Mouse (Mus musculus) urinary bladder, postnatal 25 days (tissue): ENCODE results near the gene Arsk.

ENCODE experiments used
- DNase-seq: peaks from one replicate; pipeline ENCODE4 v3.0.0; 2022; ENCODE audit warnings: low spot score

Arsk gene

DNA sequence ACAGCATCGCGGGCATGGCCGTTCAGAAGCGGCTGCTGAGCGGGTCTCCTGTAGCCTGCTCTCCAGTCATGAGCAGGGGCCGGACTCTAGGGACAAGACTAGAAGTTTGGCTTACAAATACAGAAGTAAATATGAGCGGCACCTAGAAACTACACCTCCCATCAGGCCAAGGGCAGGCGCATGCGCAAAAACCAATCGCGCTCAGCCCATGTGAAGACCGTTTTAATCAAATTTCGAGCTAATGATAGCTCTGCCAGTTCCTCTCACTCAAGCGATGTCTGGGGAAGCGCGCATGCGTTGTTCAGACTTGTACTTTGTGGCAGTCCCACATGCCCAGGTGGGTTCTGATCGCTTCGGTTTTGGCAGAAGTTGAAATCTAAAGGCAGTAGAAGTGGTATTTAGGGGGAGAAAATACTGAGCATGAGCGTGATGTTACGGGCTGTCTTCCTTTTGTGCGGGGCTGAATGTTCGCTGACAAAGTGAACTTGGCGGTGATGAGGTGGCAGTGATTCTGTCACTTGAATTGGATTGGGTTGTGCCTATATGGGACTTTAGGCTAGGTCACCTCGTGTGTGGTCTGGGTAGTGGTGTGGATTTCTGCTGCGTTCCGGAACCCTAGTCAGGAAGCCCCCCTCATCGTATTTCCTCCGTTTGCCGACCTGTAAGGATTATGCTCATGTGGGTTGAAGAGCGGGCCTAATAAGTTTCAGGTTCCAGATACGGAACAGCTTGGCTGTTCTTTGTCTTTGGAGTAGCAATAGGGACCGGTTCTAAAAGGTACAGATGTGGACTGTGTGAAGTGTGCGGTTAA is at the start of gene Arsk, which contains the start of gene Ttc37:
Arsk (minus strand) TSS at position 168 of the 811 bp plus-strand sequence.
Ttc37 (plus strand) TSS at position 242 of the 811 bp plus-strand sequence.
- peak; percentile 88 for DNase-seq

DNA sequence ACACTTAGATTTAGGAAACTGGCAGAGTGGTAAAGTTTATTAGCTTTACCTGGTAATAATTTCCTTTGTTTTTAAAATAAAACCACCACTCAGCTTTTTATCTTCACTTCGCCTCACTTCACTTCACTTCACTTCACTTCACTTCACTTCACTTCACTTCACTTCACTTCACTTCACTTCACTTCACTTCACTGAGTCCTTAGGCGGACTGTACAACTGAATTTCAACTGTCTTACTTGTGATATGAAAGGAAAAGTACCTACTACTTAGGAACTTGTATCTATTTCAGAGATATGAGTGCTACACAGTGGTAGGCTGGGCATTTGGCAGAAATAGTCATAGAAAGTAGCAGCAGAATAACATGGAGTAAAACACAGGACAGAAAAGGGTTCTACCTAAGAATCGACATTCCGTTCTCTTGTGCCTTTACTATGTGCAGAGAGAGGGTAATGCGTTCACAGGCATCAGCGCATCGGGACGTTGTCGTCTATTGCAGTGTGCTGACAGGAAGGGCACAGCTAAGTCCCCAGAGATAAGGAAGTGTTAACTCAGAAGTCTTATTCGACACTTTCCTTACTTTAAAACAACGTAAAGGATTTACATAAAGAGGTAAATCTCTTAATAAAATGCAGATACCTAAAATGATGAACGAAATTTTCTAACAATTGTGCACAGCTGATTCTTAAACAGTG is 42.8 kb upstream of the Arsk start:
- DNase-seq, result no peak

DNA sequence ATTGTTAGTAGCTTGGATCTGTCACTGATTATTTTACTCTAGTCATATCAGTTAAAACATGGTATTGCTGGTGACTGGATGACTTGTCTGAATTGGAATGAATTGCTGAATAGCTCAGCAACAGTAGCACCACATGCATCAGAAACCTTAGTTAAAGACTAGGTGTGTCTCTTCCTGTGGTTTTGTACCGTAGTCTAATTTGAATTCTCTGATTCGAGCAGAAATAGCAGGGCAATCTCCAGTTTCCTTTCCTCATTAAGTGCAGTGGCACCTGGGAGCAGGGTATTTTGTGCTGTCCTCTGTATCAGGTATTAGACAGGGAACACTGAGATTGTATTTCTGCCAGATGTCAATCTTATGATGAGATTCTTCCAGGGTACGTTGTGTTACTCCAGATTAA is 40.4 kb upstream of the Arsk start:
- no peak for DNase-seq

DNA sequence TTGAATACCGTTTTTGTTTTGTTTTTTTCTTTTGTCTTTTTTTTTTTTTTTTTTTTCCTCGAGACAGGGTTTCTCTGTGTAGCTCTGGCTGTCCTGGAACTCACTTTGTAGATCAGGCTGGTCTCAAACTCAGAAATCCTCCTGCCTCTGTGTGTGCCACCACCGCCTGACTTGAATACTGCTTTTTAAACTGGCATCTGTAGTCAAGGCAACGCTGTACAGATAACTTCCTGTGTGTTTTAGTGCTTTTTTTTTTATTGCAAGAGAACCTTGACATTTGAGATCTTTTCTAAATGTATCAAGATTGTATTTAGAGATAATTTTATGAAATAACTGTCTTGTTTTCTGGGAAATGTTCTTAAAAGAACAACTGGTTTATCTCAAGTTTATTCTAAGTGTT is 34.0 kb upstream of the Arsk start:
- no peak for DNase-seq

DNA sequence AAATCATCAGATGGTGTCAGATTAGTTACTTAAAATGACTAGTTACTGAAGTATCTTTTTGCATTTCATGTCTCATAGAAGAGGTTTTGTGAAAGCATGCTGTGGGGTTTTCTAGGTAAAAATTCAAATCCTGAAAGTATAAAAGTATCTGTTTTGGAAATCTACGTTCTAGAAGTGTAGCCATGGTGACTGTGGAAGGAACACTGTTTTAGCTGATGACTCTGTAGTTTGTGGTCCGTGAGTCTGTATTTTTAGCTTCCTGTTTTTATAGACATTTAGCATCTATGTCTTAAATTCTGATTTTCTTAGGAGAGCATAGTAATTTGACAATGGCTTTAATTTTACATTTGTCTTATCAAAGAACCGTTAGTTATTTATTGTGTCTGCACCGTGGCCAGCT is 30.3 kb upstream of the Arsk start:
- DNase-seq, result no peak

DNA sequence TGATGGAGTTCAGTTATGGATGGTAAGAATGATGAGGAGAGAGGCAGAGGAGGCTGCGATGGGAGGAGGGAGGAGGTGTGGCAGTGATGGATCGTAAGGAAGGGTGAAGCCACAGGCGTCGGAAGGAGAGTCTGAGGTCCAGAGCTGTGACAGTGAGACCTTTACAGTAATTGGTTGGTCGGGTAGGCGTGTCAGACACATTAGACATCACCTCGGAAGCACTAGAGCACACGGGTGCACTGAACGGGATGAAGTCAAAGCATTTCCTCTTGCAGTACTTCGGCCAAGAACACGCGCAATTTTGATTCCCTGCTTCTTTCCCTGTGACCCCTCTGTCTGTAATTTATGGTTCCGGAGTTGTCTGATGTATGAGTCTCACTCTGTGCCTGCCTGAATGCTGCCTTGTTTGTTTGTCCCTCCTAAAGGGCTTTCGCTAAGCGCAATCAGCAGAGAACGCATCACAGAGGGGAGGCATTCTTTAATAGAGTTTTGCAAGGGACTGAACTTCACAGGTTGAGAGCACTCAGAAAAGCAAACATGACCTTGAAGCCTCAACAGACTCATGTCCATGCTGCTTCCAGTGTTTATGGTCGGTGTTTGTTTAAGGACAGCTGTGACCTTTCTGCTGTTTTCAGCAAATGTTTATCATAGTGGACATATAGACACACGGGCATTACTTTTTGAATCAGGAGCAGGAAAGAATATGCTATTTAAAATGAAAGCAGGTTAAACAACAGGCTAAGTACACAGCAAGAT is 10.8 kb upstream of the Arsk start:
- no peak for DNase-seq

DNA sequence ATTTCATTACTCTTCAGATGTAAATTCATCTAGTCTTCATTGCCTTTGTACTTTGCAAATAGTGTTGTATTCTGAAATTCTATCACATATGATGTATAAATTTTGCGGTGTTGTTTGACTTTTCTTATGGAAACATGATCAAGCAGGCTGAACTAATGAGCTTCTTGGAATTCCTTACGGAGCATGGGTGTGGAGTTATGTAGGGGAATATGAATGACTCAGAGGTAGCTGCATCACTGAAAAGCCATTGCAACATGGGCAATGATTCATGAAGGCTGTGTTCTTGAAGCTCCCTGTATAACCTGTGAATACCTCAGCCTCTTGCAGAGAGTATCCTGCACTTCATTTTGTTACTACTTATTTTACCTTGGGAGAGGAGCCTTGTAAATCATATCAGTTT is 3.5 kb upstream of the Arsk start:
- DNase-seq, result no peak

DNA sequence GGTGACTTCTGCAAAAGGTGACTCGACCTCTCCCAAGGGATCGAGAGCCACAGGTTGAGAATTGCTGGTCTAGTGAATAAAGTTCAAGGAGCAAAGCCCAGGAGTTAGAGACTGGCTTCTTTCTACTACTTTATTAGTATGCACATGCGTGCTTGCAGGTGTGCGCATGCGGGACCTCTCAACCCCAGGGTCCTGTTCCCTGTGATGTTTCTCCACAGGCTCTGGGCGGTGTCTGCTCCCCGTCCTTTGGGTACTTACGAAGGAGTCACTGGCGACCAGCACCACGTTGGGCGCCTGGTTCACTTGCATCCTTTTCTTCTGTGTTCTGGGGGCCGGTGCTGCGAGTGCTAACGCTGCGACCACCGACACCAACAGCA is 356 bp downstream of the Arsk start:
- DNase-seq, result no peak

DNA sequence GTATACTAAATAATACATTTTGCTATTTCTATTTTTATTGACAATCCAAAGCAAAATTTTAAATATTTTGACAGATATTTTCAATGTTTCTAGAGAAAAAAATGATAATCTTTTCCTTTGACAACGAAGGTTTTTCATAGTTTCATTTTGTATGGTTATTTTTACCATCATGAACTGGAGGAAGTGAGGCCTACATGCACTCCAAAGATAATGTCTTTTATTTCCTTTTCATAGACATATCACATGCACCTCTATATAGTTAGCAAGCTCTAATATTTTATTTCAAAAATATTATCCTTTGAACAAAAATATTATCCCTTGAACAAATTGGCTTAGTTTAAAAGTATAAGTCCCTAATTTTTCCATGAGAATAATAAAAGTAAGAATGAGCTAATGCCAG is 24.1 kb downstream of the Arsk start:
- DNase-seq, result no peak

DNA sequence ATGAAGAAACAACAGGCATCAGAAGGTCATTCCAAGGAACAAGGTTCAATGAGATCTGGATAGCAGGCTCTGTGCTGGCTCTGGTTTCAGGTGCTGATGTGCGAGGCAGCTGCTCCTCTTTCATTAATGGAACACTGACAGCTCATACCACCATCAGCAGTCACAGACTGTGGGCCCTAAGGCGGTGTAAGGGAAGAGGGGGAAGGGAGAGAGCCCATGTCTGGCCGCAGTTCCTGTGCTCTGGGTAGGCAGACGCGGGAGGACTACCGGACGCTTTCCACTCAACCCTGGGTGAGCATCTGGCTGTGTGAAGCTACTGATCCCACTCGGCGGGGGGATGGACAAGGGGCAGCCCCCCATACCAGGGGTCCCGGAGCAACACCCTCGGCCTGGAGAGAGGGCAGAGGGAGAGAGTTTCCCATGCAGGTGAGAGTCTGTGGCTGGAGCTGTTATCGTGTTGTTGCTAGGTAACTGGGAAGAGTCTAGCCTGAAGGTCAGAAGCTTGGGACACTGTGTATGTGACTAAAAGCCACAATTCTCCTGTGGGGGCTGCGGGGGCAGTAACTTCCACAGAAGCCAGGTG is 34.0 kb downstream of the Arsk start:
- DNase-seq, result no peak

DNA sequence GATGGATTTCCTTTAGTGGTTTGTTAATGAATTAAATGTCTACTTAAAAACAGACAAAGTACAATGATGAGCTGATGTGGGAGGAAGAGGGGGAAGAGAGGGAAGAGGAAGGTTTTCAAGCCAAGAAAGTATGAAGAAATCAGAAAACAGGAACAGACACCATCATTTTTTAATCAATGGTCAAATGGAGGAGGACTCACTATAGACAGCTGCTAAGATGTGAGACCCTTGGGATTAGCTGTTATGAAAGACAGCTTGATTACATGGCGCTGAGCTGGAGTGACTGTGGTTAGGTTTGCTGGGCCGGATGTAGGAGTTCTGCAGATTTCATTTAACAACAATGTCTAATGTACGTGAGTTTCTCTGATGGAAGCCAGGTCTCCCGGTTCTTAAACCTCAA is 34.9 kb downstream of the Arsk start:
- no peak for DNase-seq

DNA sequence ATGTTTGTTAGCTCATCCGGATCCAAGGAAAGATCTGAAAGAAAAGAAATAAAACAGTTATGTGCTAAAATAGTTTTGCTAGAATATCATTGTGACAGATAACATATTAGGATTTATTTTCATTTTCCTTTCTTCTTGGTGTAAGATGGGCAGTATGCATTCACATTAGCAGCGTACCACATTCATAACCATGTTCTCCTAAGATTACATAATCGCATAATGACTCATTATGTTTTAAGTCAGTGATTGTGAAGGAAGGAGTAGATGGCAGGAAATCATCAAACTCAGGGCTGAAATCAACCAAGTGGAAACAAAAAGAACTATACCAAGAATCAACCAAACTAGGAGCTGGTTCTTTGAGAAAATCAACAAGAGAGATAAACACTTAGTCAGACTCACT is 35.9 kb downstream of the Arsk start:
- no peak for DNase-seq

DNA sequence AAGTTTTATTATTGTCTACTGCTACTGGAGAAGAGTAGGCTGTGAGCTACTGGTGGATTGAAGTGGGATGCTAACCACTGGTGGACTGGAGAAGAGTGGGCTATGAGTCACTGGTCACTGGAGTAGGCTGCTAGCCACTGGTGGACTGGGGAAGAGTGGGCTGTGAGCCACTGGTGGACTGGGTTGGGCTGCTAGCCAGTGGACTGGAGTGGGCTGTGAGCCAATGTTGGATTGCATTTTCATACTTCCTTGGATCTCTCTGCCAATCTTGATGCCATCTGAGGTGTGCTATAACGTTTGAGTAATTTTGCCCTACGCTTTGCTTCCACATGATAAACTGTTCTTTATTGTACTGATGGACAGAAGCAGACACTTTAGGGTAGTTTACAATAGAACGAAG is 36.3 kb downstream of the Arsk start:
- DNase-seq, result no peak

DNA sequence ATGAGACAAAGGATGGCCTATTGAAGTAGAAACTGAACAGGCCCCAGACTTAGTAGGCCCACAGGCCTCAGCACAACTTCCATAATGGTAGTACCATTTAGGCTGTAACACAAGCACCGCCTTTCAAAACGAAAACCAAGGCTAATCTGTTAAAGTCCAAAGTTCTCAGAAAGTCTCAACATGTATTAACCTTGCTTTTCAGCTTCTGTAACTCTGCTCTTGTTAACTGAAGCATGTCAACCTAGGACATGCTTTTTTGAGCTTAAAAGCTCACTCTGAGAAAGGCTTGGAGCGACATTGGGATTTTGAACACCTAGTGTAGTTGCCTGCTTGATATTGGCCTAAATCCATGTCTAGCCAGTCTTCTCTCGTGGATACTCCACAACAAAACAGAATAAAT is 38.9 kb downstream of the Arsk start:
- no peak for DNase-seq

DNA sequence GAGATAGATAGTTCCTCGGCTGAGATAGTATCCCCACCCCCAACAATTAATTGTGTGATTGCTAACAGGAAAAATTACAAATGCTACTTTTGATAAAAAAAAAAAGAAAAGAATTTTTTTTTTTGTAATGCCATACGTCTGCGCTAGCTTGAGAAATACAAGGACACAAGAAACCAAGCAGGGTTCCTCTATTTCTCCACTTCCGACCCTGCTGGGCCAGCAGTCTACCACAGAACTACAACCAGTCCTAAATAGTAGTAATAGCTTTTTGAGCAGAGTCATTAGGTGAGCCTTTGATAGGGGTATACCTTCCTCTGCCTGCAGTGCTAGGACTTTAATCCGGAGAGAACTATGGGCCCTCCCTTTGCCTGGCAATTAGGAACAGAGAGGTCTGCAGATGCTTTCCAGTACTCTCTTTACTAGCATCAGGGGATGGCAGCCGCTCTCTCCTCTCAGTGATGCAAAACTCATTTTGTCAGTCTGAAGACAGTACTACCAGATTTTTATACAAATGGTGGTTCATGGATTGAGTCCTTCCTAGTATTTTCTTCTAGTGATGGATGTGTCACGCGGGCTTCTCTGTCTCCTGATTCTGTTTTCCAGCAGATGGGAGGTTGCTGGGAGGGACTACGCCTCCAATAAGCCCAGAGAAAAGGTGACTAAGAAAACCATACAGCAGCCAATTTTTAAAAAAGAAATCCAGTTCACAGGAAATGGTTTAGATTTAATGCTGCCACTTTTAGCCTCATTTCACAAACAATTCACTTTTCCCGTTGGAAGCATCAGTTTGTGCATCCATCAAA is 41.0 kb downstream of the Arsk start:
- DNase-seq, result no peak

DNA sequence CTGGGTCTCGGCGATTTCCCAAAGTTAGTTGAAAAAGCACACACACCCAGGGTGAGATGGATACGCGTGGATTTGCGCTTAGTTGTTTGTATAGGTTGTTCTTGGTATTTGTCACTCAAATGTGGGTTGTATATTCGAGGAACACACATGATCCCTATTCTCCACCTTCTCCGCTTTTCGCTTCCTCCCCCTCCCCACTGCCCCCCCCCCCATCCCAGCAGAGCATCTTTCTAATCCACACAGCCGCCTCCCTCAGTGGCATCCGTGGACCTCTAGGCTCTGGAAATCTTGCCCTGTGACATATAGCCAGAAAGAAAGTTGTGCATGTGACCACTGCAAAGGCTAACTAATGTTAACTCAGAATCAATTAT is 41.6 kb downstream of the Arsk start, which contains the start of gene Gpr150:
Gpr150 (minus strand) TSS at position 101 of the 371 bp plus-strand sequence.
- DNase-seq, result no peak

DNA sequence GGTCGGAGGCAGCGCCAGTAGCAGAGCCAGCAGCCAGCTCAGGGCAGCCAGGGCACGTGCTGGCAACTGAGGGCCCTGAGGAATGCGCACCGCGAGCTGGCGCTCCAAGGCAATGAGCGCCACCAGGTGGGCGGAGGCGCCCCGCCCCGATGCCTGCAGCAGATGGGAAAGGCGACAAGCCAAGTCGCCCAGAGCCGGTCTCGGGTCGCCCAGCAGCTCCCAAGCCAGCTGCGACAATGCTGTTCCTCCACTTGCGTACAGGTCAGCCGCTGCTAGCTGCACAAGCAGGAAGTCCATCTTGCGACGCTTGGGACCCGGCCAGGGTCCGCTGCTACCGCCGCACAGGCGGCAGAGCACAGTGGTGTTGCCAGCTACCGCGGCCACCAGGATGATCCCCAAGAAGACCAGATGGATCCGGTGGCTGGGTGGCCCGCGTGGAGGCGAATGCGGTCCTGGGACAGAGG is 42.2 kb downstream of the Arsk start:
- DNase-seq, result peak; percentile 38

DNA sequence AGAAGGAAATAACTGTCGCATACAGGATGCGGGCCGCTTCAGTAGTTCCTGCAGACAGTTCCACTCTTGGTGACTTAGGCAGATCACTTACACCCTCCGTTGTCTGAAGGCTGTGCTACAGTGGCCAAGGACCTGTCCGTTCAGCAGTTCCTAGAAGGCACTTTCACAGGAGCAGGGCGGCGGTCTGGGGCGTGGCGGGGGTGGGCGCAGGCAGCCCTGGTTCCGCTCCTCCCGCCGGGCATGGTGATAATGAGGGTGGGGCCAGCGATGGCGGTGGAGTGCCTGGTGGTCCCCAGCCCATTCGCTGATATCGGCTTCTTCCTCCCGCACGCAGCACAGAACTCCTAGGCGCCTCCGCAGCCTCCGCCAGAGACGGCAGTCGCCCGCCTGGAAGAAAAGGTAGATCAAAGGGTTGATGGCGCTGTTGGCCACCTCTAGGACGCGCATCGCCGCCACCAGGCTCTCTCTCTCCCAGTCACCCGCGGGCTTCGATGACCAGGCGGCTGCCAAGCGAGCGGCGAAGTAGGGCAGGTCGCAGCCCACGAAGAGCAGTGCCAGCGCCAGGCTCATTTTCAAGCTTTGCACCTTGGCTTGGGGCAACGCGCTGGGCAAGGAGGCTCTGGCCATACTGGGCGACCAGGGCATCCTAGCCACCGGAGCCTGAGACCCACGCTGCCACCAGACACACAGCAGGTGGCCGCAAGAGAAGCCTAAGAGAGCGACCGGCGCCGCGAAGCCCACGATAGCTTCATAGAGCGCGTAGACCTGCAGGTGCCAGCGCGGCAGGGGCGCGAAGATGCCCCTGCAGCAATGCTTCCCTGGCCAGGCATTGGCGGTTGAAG is 42.8 kb downstream of the Arsk start:
- DNase-seq, result peak; percentile 5

DNA sequence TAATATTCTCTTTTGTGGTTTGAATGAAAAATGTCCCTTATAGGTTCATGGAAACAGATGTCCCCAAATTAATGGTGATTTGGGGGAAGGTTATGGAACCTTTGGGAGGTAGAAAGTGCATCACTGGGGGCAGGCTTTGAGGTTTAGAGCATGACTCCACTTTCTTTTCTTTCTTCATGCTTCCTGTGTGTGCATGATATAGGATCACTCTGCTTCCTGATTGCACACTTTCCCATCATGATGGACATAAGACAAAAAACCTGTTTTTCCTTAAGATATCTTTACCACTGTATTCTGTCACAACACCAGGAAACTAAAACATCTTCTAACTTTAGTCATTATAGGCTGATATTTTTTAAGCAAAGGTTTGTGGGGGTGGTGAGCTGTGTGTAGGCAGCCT is 53.5 kb downstream of the Arsk start:
- DNase-seq, result no peak

DNA sequence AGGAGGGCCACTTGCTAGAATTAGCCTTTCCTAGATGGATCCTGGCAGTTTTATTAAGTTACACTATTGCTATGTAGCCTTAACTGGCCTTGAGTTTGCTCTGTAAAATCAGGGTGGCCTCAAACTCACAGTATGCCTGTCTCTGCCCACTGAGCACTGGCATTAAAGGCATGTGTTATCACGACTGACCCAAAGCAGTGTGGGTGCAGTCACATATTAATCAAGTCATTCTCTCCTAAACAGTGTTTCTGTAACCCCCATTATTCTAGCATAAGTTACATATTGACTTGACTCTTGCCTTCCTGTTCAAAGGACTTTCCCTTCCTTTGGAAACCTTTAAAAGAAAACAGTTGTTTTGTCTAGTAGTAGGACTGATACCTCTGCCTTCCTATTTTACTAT is 56.0 kb downstream of the Arsk start:
- no peak for DNase-seq

DNA sequence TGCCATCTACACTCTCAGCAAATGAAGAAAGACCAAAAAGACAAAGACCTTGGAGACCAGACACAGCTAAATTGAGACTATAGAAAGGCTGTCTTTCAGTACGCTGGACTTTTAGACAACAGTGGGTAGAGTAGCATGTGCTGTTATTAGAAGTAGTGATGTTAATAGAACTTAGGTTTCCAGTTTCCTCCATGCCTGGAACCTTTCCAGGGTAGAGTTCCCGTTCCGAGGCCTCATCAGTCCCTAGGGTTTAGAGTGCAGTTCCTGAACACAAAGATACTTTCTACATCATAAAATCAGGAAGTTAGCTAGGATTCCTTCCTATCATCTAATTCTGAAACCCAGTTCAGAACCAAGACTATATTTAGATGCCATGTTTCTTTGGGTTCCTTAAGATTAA is 73.9 kb downstream of the Arsk start:
- DNase-seq, result no peak
